Mouse (Mus musculus): Measurements from ENCODE around the gene Tmcc3. TPM values are rescaled to one million over a fixed set of nuclear protein-coding genes. Genes with fewer than 3 reads are reported as not detected.
A peak's percentile ranks its signal among the peaks of the same experiment; 100 is the strongest.

Tmcc3 gene
- total and polyA plus RNA-seq, 3 experiments, result 11.3 to 30.1 (median 23.1) TPM

- H3K27ac ChIP-seq (ENCODE audit: insufficient read depth, low read depth), result peak overlapping the region; percentile 23; the same call in 1 of the 2 replicates
- no peaks in the 10 kb centered on the region; the same call in 1 of the 2 replicates for H3K79me2 ChIP-seq (replicated peaks; ENCODE audit: control insufficient read depth, extremely low read depth, insufficient read depth, poor library complexity, severe bottlenecking)
- dilution Hi-C loops (cut with MboI; ENCODE audit: extremely low pct_ligation_motif_present, extremely low pct_unique_long_range_greater_than_20kb, low sequenced_read_pairs), result no loop called here
- TF ChIP-seq ZKSCAN1 (IDR thresholded peaks at IDR 0.05; ENCODE audit: borderline replicate concordance, low read depth, low read length) (no peak), BHLHE40 (IDR thresholded peaks at IDR 0.05; ENCODE audit: low read depth, low read length) (peak; percentile 69), ZNF384 (IDR thresholded peaks at IDR 0.05; ENCODE audit: low read depth, low read length) (peak; percentile 73), PAX5 (IDR thresholded peaks at IDR 0.05; ENCODE audit: low read length) (no peak), JUN (IDR thresholded peaks at IDR 0.05; ENCODE audit: insufficient read depth, low read depth, low read length) (peak; percentile 13; the same call in 1 of the 2 replicates), IRF4 (IDR thresholded peaks at IDR 0.05; ENCODE audit: low read depth, low read length) (peak; percentile 65), KAT2A (IDR thresholded peaks at IDR 0.05; ENCODE audit: insufficient replicate concordance, low read length) (0 out of 2 replicates have a peak, but pooled peaks have one; percentile 21), SIN3A (IDR thresholded peaks at IDR 0.05; ENCODE audit: low read length) (0 out of 2 replicates have a peak, but pooled peaks have one; percentile 43), NELFE (IDR thresholded peaks at IDR 0.05; ENCODE audit: low read depth, low read length) (no peak)
- H3K4me1 ChIP-seq (ENCODE audit: control insufficient read depth in 1 of 2, insufficient read depth in 2 of 2), result peaks cover 8 to 16% of the 10 kb centered on the region in 2 experiments
- H3K36me3 ChIP-seq (replicated peaks in 1 of 2; ENCODE audit: control insufficient read depth in 1 of 2, insufficient read depth in 1 of 2, low read length in 1 of 2), result no peaks in the 10 kb centered on the region
- no peak for DNase-seq (ENCODE audit: extremely low read depth)
- no peaks in the 10 kb centered on the region for H3K27me3 ChIP-seq (replicated peaks)
- in situ Hi-C loops (cut with MboI; ENCODE audit: low pct_ligation_motif_present, low pct_unique_long_range_greater_than_20kb, low sequenced_read_pairs), result no loop called here
- H3K4me3 ChIP-seq (replicated peaks in 1 of 3; ENCODE audit: low read depth in 2 of 3, low read length in 2 of 3, poor library complexity in 1 of 3), result no peak overlapping the region
- no peaks in the 10 kb centered on the region for H3K9me3 ChIP-seq (replicated peaks; ENCODE audit: low read length)
- H3K9ac ChIP-seq (ENCODE audit: insufficient read depth, low read depth), result peak overlapping the region; percentile 46
- H3K4me2 ChIP-seq (ENCODE audit: insufficient read depth, low read depth, poor library complexity, severe bottlenecking), result peak overlapping the region; percentile 95; the same call in 1 of the 2 replicates
These were observed 6.8 kb downstream of the Tmcc3 start for GRCm38 (mm10) chr10:94318574-94318973.

DNA sequence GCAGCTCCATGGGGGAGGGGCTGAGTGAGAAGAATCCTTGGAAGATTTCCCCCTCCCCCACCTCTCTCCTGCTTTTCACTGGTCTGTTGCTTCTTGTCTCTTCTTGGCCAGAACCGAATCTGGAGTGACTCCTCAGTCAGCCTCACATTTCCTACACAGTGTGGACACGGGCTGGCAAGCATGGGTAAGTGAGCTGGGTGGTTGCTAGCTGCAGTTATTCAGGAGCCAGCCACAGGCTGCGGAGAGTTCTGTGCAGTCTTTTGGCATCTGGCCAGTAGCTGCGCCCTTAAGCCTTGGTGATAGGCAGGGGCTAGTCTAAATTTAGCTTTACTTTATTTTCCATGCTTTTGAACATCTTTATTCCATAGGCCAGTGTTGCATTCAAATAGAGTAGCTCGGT is 18.2 kb downstream of the Tmcc3 start:
- TF ChIP-seq POLR2AphosphoS2 (IDR thresholded peaks at IDR 0.05; ENCODE audit: low read depth, low read length), result no peak
- no peak for TF ChIP-seq MAX (IDR thresholded peaks at IDR 0.05; ENCODE audit: low read length)
- TF ChIP-seq MEF2A (IDR thresholded peaks at IDR 0.05; ENCODE audit: borderline replicate concordance, low read depth, low read length), result no peak
- no peak for TF ChIP-seq NRF1 (IDR thresholded peaks at IDR 0.05; ENCODE audit: low read depth, low read length)
- TF ChIP-seq CTCF (conservative IDR thresholded peaks at IDR 0.05 in 1 of 2, IDR thresholded peaks at IDR 0.05 in 1 of 2; ENCODE audit: low read depth in 2 of 2, low read length in 2 of 2), result no peak
- no peak for TF ChIP-seq TBP (conservative IDR thresholded peaks at IDR 0.05; ENCODE audit: low read depth, low read length)
- no peak for TF ChIP-seq TCF12 (IDR thresholded peaks at IDR 0.05; ENCODE audit: low read depth, low read length)
- no peak for TF ChIP-seq BHLHE40 (IDR thresholded peaks at IDR 0.05; ENCODE audit: low read depth, low read length)
- no peak for TF ChIP-seq IRF4 (IDR thresholded peaks at IDR 0.05; ENCODE audit: low read depth, low read length)
- no peak for TF ChIP-seq MAFK (IDR thresholded peaks at IDR 0.05; ENCODE audit: insufficient replicate concordance, low read length)
- no peak for TF ChIP-seq CHD2 (IDR thresholded peaks at IDR 0.05; ENCODE audit: low read length)
- no peak for TF ChIP-seq PAX5 (IDR thresholded peaks at IDR 0.05; ENCODE audit: low read length)
- TF ChIP-seq KAT2A (IDR thresholded peaks at IDR 0.05; ENCODE audit: insufficient replicate concordance, low read length), result no peak
- TF ChIP-seq GABPA (IDR thresholded peaks at IDR 0.05; ENCODE audit: insufficient replicate concordance, low read depth, low read length), result no peak
- no peak for TF ChIP-seq ZMIZ1 (IDR thresholded peaks at IDR 0.05; ENCODE audit: low read depth, low read length)
- no peak for TF ChIP-seq UBTF (IDR thresholded peaks at IDR 0.05; ENCODE audit: low read depth, low read length)
- TF ChIP-seq RCOR1 (conservative IDR thresholded peaks at IDR 0.05; ENCODE audit: low read depth, low read length), result no peak
- TF ChIP-seq E2F4 (IDR thresholded peaks at IDR 0.05; ENCODE audit: insufficient replicate concordance, low read depth, low read length), result no peak
- TF ChIP-seq USF2 (conservative IDR thresholded peaks at IDR 0.05; ENCODE audit: low read depth, low read length), result no peak
- TF ChIP-seq HCFC1 (IDR thresholded peaks at IDR 0.05; ENCODE audit: low read depth, low read length), result no peak
- dilution Hi-C loops (cut with MboI; ENCODE audit: extremely low pct_ligation_motif_present, extremely low pct_unique_long_range_greater_than_20kb, low sequenced_read_pairs), result no loop called here
- Histone ChIP-seq H3K9me3 (replicated peaks; ENCODE audit: low read length) (peaks cover 5% of the 10 kb centered on the region), H3K9ac (ENCODE audit: insufficient read depth, low read depth) (no peak overlapping the region), H3K36me3 (replicated peaks in 1 of 2; ENCODE audit: control insufficient read depth in 1 of 2, insufficient read depth in 1 of 2, low read length in 1 of 2) (peaks cover 0 to 4% of the 10 kb centered on the region in 2 experiments), H3K4me3 (replicated peaks in 1 of 3; ENCODE audit: low read depth in 2 of 3, low read length in 2 of 3, poor library complexity in 1 of 3) (no peak overlapping the region), H3K27me3 (replicated peaks) (no peaks in the 10 kb centered on the region), H3K4me2 (ENCODE audit: insufficient read depth, low read depth, poor library complexity, severe bottlenecking) (no peak overlapping the region), H3K4me1 (ENCODE audit: control insufficient read depth in 1 of 2, insufficient read depth in 2 of 2) (peaks cover 21 to 46% of the 10 kb centered on the region in 2 experiments), H3K27ac (ENCODE audit: insufficient read depth, low read depth) (no peak overlapping the region), H3K79me2 (replicated peaks; ENCODE audit: control insufficient read depth, extremely low read depth, insufficient read depth, poor library complexity, severe bottlenecking) (no peaks in the 10 kb centered on the region; the same call in 1 of the 2 replicates)
- in situ Hi-C loops (cut with MboI; ENCODE audit: low pct_ligation_motif_present, low pct_unique_long_range_greater_than_20kb, low sequenced_read_pairs), result no loop called here
- DNase-seq (ENCODE audit: extremely low read depth), result no peak
